ENCODE assay signal across 7 mouse cellular contexts in genomic region chr6:34877509-34878321, GRCm38 (mm10). TPM values are rescaled to one million over a fixed set of nuclear protein-coding genes. Genes with fewer than 3 reads are reported as not detected.
DNase-seq lines count a peak whose midpoint lies in the region; ATAC-seq and TF ChIP-seq lines count a peak whose summit lies in the region.

Cyren (minus strand) TSS chr6:34878060.

- peak within 1 kb of the TSS; percentile 94 for H3K27ac ChIP-seq in embryonic facial prominence, embryonic 12.5 days
- H3K27ac ChIP-seq in kidney, adult 2 months (ENCODE audit: insufficient read depth, low read depth, low read length) = peak within 1 kb of the TSS; percentile 90
- peak within 1 kb of the TSS; percentile 94 for H3K27ac ChIP-seq in limb, embryonic 12.5 days
- peak within 1 kb of the TSS; percentile 93 for H3K27ac ChIP-seq in midbrain, embryonic 15.5 days
- H3K27ac ChIP-seq in spleen, adult 2 months (ENCODE audit: insufficient read depth, low read length) = peak within 1 kb of the TSS; percentile 78

- DNase-seq in adrenal gland, postnatal 25 days = peak; percentile 94
- peak; percentile 93 to 96 for DNase-seq in heart, adult 18-20 months
- DNase-seq in kidney, adult 2 months = peak; percentile 97
- peak; percentile 86 to 91 for DNase-seq in spleen, adult 2 months (ENCODE audit: low read depth in 1 of 2, low spot score in 2 of 2)

- H3K27me3 ChIP-seq in embryonic facial prominence, embryonic 12.5 days = no peaks in the 10 kb centered on the region
- no peaks in the 10 kb centered on the region for H3K27me3 ChIP-seq in kidney, adult 2 months (replicated peaks; ENCODE audit: control insufficient read depth, insufficient read depth, low read length)
- no peaks in the 10 kb centered on the region for H3K27me3 ChIP-seq in limb, embryonic 12.5 days
- H3K27me3 ChIP-seq in midbrain, embryonic 15.5 days (replicated peaks) = no peaks in the 10 kb centered on the region
- no peaks in the 10 kb centered on the region for H3K27me3 ChIP-seq in spleen, adult 2 months (ENCODE audit: control insufficient read depth, insufficient read depth, low read length)

- peak within 1 kb of the TSS; percentile 75 for H3K4me2 ChIP-seq in embryonic facial prominence, embryonic 12.5 days (replicated peaks)
- peak within 1 kb of the TSS; percentile 79 for H3K4me2 ChIP-seq in limb, embryonic 12.5 days
- peak within 1 kb of the TSS; percentile 53 for H3K4me2 ChIP-seq in midbrain, embryonic 15.5 days

- peak; percentile 76 for TF ChIP-seq POLR2A in kidney, adult 2 months (IDR thresholded peaks at IDR 0.05; ENCODE audit: low read depth, low read length)
- peak; percentile 44 for TF ChIP-seq POLR2A in spleen, adult 2 months (IDR thresholded peaks at IDR 0.05; ENCODE audit: low read depth, low read length)

- H3K9me3 ChIP-seq in embryonic facial prominence, embryonic 12.5 days = no peaks in the 10 kb centered on the region
- H3K9me3 ChIP-seq in limb, embryonic 12.5 days = no peaks in the 10 kb centered on the region
- H3K9me3 ChIP-seq in midbrain, embryonic 15.5 days = no peaks in the 10 kb centered on the region

- H3K36me3 ChIP-seq in embryonic facial prominence, embryonic 12.5 days = peaks cover 29% of the 10 kb centered on the region
- no peaks in the 10 kb centered on the region; the same call in 1 of the 2 replicates for H3K36me3 ChIP-seq in kidney, adult 2 months (ENCODE audit: control insufficient read depth, insufficient read depth, low read length)
- H3K36me3 ChIP-seq in limb, embryonic 12.5 days = peaks cover 44% of the 10 kb centered on the region
- 0 out of 2 replicates have a peak, but pooled peaks cover 4% of the 10 kb centered on the region for H3K36me3 ChIP-seq in midbrain, embryonic 15.5 days (replicated peaks)
- peaks cover 9% of the 10 kb centered on the region for H3K36me3 ChIP-seq in spleen, adult 2 months (ENCODE audit: control insufficient read depth, insufficient read depth, low read length)

- peak; percentile 55 for TF ChIP-seq CTCF in kidney, adult 2 months (conservative IDR thresholded peaks at IDR 0.05; ENCODE audit: insufficient read depth, insufficient read length, low read depth, low read length)
- peak; percentile 64 for TF ChIP-seq CTCF in spleen, adult 2 months (IDR thresholded peaks at IDR 0.05; ENCODE audit: extremely low read depth, insufficient read depth, insufficient read length, insufficient replicate concordance)

- H3K9ac ChIP-seq in embryonic facial prominence, embryonic 12.5 days = peak within 1 kb of the TSS; percentile 84
- H3K9ac ChIP-seq in limb, embryonic 12.5 days (replicated peaks) = peak within 1 kb of the TSS; percentile 77
- peak within 1 kb of the TSS; percentile 93 for H3K9ac ChIP-seq in midbrain, embryonic 15.5 days

- peak; percentile 89 for ATAC-seq in embryonic facial prominence, embryonic 12.5 days (ENCODE audit: insufficient number of reproducible peaks, insufficient read depth, low FRiP score, low TSS enrichment)
- ATAC-seq in limb, embryonic 12.5 days (ENCODE audit: insufficient number of reproducible peaks, insufficient read depth, low FRiP score, low TSS enrichment, low read depth) = peak; percentile 90
- ATAC-seq in midbrain, embryonic 15.5 days (replicated peaks) = peak; percentile 95

- under 1% methylated on average over 52 of the region's 56 CpGs for WGBS in embryonic facial prominence, embryonic 12.5 days
- under 1% methylated on average over 56 of the region's 56 CpGs for WGBS in kidney, adult 2 months
- WGBS in limb, embryonic 12.5 days = under 1% methylated on average over 55 of the region's 56 CpGs
- WGBS in midbrain, embryonic 15.5 days = under 1% methylated on average over 54 of the region's 56 CpGs
- WGBS in spleen, adult 2 months = under 1% methylated on average over 56 of the region's 56 CpGs

- H3K4me3 ChIP-seq in embryonic facial prominence, embryonic 12.5 days = peak within 1 kb of the TSS; percentile 67
- H3K4me3 ChIP-seq in kidney, adult 2 months (ENCODE audit: insufficient read depth, low read depth, low read length) = peak within 1 kb of the TSS; percentile 93
- peak within 1 kb of the TSS; percentile 72 for H3K4me3 ChIP-seq in limb, embryonic 12.5 days (replicated peaks)
- H3K4me3 ChIP-seq in midbrain, embryonic 15.5 days = peak within 1 kb of the TSS; percentile 79
- H3K4me3 ChIP-seq in spleen, adult 2 months (ENCODE audit: extremely low read depth, insufficient read depth, insufficient read length) = peak within 1 kb of the TSS; percentile 63

- H3K4me1 ChIP-seq in embryonic facial prominence, embryonic 12.5 days = peaks cover 28% of the 10 kb centered on the region
- peaks cover 10% of the 10 kb centered on the region for H3K4me1 ChIP-seq in kidney, adult 2 months (ENCODE audit: control insufficient read depth, insufficient read depth, low read length)
- H3K4me1 ChIP-seq in limb, embryonic 12.5 days (replicated peaks) = peaks cover 20% of the 10 kb centered on the region
- peaks cover 18% of the 10 kb centered on the region for H3K4me1 ChIP-seq in midbrain, embryonic 15.5 days
- H3K4me1 ChIP-seq in spleen, adult 2 months (ENCODE audit: control insufficient read depth, insufficient read depth, insufficient read length) = peaks cover 26% of the 10 kb centered on the region; the same call in 1 of the 2 replicates

RNA-seq across cellular contexts. Expression of gene Cyren, which starts in this region (rescaled TPM):
- total RNA-seq in adrenal gland, postnatal 25 days (2021) = 8.5 and 11.4 TPM in 2 replicates
- 17.1 and 19.0 TPM in 2 replicates for polyA plus RNA-seq in embryonic facial prominence, embryonic 12.5 days (2016; fragmentation: Nextera tagmentation; extraction: Ambion mirVana)
- total RNA-seq in heart, adult 18-20 months (2021) = 1 to 10 TPM; 3.6 to 5.2 TPM
- 6.4 and 6.7 TPM in 2 replicates for polyA plus RNA-seq in kidney, adult 2 months (2012; rRNA removed)
- 18.1 and 19.3 TPM in 2 replicates for polyA plus RNA-seq in limb, embryonic 12.5 days (2016; fragmentation: Nextera tagmentation; extraction: Ambion mirVana)
- 10.6 and 11.3 TPM in 2 replicates for polyA plus RNA-seq in midbrain, embryonic 15.5 days (2015; fragmentation: Nextera tagmentation; extraction: Ambion mirVana)
- polyA plus RNA-seq in spleen, adult 2 months (2012; rRNA removed) = 8.0 and 8.1 TPM in 2 replicates

Comparison
In these comparisons a context has a peak if more than half of its experiments do, and no peak if none do; other contexts are left out.
1. Peak in every context shown above with its lines: DNase-seq, ATAC-seq, H3K4me3 ChIP-seq and H3K27ac ChIP-seq.